Mouse (Mus musculus) cortical plate, adult 2 months (tissue): ENCODE data around the gene Slc35e1. TPM values are rescaled to one million over a fixed set of nuclear protein-coding genes. Genes with fewer than 3 reads are reported as not detected.

Experiments used
- H3K27ac ChIP-seq: fragments of 200-500 bp; 2 replicates; pipeline ENCODE4 v1.5.1; 2012; ENCODE audit warnings: low read length, control low read depth, inconsistent platforms; ENCODE audit not compliant: insufficient read depth
- H3K4me1 ChIP-seq: fragments of 200-500 bp; 2 replicates; pipeline ENCODE4 v1.6.1; 2011; ENCODE audit warnings: low read length; ENCODE audit not compliant: control insufficient read depth, insufficient read depth
- H3K4me3 ChIP-seq: fragments of 200-500 bp; 2 replicates; pipeline ENCODE4 v1.5.1; 2011; ENCODE audit warnings: mild to moderate bottlenecking, low read length, control low read depth; ENCODE audit not compliant: insufficient read depth
- CTCF ChIP-seq: fragments of 200-500 bp; IDR thresholded peaks from 2 replicates; pipeline ENCODE4 v1.5.1; 2011; ENCODE audit warnings: mild to moderate bottlenecking, control low read depth, low read length; ENCODE audit not compliant: insufficient read depth; ENCODE audit errors: extremely low read depth
- POLR2A ChIP-seq: fragments of 200-500 bp; IDR thresholded peaks from 2 replicates; pipeline ENCODE4 v1.6.1; 2011; ENCODE audit warnings: mild to moderate bottlenecking, low read length, control low read depth; ENCODE audit not compliant: insufficient read depth; ENCODE audit errors: extremely low read depth
- polyA plus RNA-seq: library from polyadenylated mRNA; depleted of rRNA; stranded (reverse); fragments of >200 nt; gene quantifications from 2 replicates; pipeline ENCODE4 v1.2.3, GENCODE M21; 2012

Gene Slc35e1
- polyA plus RNA-seq, 1 experiment = 37.0 TPM

DNA sequence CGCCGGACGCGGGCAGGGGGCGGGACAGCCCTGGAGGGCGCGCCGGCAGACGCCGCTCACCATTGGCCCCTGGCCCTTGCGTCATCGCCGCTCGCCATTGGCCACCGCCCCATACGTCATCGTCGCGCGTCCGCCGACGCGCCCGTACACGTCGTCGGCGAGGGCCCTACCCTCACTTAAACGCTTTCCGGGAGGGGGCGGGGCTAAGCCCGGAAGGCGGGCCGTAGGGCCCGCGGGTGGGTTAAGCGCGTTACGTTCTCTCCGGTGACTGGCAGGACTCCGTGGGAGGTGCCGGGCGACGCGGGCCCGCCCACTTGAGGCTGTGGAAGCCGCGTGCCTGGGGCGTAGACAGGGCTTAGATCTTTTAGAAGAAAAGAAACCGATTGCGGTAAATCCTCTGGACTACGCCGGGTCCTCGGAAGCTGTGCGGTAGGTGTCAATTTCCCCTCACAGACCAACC lies 238 bp upstream of the Slc35e1 start:
- peak overlapping the region; percentile 42; the same call in 1 of the 2 replicates for H3K27ac ChIP-seq
- H3K4me1 ChIP-seq = peaks cover 4% of the 10 kb centered on the region
- peak overlapping the region; percentile 61 for H3K4me3 ChIP-seq
- TF ChIP-seq POLR2A (0 out of 2 replicates have a peak, but pooled peaks have one; percentile 19), CTCF (no peak)

GRCm38 (mm10) chr8:72491017-72491416 lies 1.4 kb downstream of the Slc35e1 start:
- TF ChIP-seq POLR2A (no peak), CTCF (no peak)
- H3K4me3 ChIP-seq = peak overlapping the region; percentile 61; the same call in 1 of the 2 replicates
- peaks cover 4% of the 10 kb centered on the region for H3K4me1 ChIP-seq

GRCm38 (mm10) chr8:72487014-72487413 lies 5.4 kb downstream of the Slc35e1 start:
- peaks cover 5% of the 10 kb centered on the region for H3K4me1 ChIP-seq
- no peak overlapping the region for H3K27ac ChIP-seq
- no peak overlapping the region for H3K4me3 ChIP-seq
- TF ChIP-seq POLR2A (no peak), CTCF (no peak)

More at GRCm38 (mm10) chr8:72491017-72491416, 1.4 kb downstream of the Slc35e1 start:
- no peak overlapping the region for H3K27ac ChIP-seq

DNA sequence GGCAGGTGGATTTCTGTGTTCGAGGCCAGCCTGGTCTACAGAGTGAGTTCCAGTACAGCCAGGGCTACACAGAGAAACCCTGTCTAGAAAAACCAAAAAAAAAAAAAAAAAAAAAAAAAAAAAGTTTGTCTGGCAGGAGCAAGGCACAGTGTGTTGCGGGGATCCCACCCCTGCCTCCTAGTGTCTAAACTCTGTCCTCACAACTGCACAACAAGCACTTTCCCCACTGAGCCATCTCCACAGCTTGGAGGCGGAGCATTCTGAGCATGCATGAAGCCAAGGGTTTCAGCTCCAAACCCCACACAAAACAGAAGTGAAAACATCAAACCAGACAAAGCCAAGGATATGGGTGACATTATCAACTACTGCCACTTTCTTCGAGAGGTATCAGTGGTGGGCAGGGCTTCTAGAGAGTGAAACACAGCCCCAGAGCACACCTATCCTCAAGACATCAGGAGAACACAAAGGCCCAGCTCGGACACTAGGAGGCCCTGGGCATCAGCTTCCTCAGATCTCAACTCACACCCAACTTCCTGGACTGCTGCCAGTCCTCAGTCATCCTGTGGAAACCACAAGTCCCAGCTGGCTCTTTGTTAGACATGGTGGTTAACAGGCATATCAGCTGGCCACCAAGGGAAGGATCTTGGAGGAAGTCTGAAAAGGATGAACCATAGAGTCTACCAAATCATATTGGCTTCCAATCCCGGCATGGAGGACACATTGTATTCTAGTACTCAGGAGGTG lies 6.8 kb downstream of the Slc35e1 start:
- TF ChIP-seq CTCF = 0 out of 2 replicates have a peak, but pooled peaks have one; percentile 7
- no peak for TF ChIP-seq POLR2A

DNA sequence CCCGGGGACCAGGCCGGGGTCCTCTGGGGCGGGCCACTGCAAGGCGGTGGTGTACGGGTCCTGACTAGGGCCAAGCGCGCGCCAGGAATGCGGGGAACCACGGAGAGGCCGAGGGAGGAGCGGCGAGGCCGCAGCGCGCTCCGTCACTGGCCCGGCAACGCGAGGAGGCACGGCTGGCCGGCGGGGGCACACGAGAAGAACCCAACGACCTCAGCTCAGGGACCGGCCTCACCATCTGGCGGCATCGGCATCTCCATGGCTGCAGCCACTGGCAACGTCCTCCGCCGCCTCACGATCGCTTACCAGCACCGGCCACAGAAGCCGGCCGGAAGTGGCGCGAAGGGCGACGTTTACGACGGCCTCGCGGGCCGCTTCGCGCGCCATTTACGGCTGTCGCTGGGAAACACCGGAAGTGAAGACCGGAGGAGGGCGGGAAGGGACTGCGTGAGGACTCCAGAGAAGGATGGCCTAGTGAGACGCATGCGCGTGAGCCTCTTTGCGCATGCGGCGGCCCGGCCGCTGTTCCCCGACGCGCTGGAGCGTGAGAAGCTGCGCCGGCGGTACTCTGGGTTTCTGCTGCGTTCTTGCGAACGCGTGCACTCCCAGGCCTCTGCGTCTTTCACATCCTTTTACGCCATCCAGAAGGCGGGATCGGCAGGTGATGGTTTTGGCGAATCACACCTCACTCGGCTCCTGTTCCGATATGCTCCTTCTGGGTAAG lies 17.4 kb downstream of the Slc35e1 start, which contains the start of gene Cherp:
Gene Cherp, minus strand, starts transcription at position 401 of the 721 bp plus-strand sequence.
- Histone ChIP-seq H3K4me1 (peaks cover 4% of the 10 kb centered on the region; the same call in 1 of the 2 replicates), H3K4me3 (peak within 1 kb of the TSS; percentile 49), H3K27ac (peak within 1 kb of the TSS; percentile 84)
- TF ChIP-seq CTCF (no peak), POLR2A (peak; percentile 71)

More for the DNA sequence above, 6.8 kb downstream of the Slc35e1 start:
- Histone ChIP-seq H3K27ac (no peak overlapping the region), H3K4me3 (no peak overlapping the region), H3K4me1 (peaks cover 1% of the 10 kb centered on the region; the same call in 1 of the 2 replicates)

- Histone ChIP-seq H3K4me1 (no peaks in the 10 kb centered on the region), H3K4me3 (no peak overlapping the region), H3K27ac (no peak overlapping the region)
- no peak for TF ChIP-seq POLR2A
- no peak for TF ChIP-seq CTCF
These were observed 21.7 kb downstream of the Slc35e1 start for GRCm38 (mm10) chr8:72470684-72471083.

- Histone ChIP-seq H3K27ac (no peak overlapping the region), H3K4me3 (no peak overlapping the region), H3K4me1 (no peaks in the 10 kb centered on the region)
- no peak for TF ChIP-seq POLR2A
These were observed 22.4 kb downstream of the Slc35e1 start for GRCm38 (mm10) chr8:72469984-72470383.

DNA sequence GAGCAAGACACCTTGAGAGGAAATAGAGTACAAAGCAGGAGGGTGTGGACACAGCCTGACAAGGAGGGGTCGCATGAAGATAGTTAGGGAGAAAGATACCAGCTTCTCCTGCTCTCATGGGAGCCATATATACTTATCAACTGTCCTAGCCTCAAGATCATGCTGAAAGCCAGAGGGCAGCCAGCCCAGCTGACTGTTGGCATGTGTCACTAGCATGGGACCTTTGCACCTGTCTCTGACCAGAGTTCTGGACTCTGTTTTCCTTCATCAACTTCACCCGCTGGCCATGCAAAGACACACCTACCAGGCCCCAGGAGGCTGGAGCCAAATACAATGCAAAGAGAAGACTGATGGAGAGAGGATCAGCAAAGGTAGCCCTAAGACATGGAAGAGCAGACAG lies 23.2 kb downstream of the Slc35e1 start:
- no peak overlapping the region for H3K27ac ChIP-seq
- H3K4me3 ChIP-seq = no peak overlapping the region
- TF ChIP-seq POLR2A = no peak
- no peak for TF ChIP-seq CTCF
- H3K4me1 ChIP-seq = no peaks in the 10 kb centered on the region

- H3K4me3 ChIP-seq = no peak overlapping the region
- H3K27ac ChIP-seq = no peak overlapping the region
- no peaks in the 10 kb centered on the region for H3K4me1 ChIP-seq
These were observed 28.2 kb downstream of the Slc35e1 start for GRCm38 (mm10) chr8:72464211-72464610.

DNA sequence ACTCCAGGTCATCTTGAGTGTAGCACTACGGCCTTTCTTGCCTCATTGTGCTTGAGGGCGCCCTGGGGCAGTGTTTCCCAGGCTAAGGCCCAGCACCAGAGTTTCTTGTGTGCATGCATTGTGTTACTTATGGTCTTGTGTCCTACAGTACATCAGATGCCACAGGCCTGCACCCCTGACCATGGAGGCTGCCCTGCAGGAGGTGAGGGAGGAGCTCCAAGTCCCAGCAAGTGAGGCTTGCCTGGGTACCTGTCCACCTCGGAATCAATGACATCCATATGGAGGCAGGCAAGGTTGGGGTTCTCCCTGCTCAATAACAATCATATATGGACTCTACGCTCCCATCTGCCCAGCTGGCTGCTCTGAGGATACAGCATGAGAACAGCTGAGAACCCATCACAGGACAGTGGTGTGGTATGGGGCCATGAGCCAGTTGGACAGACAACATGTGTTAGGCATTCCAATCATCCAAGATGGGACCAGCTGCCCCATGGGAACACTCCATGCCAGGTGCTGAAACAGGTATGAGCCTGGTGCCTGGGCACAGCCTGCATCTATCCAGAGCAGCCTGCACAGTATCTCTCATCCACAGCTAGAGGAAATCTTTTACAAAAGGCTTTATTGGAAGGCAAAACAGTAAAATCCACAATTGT lies 32.4 kb downstream of the Slc35e1 start:
- Histone ChIP-seq H3K4me1 (no peaks in the 10 kb centered on the region), H3K27ac (no peak overlapping the region), H3K4me3 (no peak overlapping the region)
- TF ChIP-seq POLR2A (peak; percentile 28; the same call in 1 of the 2 replicates), CTCF (no peak)

More at GRCm38 (mm10) chr8:72464211-72464610, 28.2 kb downstream of the Slc35e1 start:
- TF ChIP-seq CTCF (no peak), POLR2A (no peak)
